Mouse (Mus musculus) adipocyte (in vitro differentiated cells): ENCODE measurements around the gene Git1.
A peak's percentile ranks its signal among the peaks of the same experiment; 100 is the strongest.
"Not testable (repeated sequence)": the region's sequence is repeated elsewhere in the genome, so short reads cannot be mapped to it uniquely, and the experiment has no call there.

Source experiments
- DNase-seq: peaks from one replicate; pipeline ENCODE4 v3.0.0-alpha.2; 2016; ENCODE audit warnings: low spot score

Gene Git1

DNA sequence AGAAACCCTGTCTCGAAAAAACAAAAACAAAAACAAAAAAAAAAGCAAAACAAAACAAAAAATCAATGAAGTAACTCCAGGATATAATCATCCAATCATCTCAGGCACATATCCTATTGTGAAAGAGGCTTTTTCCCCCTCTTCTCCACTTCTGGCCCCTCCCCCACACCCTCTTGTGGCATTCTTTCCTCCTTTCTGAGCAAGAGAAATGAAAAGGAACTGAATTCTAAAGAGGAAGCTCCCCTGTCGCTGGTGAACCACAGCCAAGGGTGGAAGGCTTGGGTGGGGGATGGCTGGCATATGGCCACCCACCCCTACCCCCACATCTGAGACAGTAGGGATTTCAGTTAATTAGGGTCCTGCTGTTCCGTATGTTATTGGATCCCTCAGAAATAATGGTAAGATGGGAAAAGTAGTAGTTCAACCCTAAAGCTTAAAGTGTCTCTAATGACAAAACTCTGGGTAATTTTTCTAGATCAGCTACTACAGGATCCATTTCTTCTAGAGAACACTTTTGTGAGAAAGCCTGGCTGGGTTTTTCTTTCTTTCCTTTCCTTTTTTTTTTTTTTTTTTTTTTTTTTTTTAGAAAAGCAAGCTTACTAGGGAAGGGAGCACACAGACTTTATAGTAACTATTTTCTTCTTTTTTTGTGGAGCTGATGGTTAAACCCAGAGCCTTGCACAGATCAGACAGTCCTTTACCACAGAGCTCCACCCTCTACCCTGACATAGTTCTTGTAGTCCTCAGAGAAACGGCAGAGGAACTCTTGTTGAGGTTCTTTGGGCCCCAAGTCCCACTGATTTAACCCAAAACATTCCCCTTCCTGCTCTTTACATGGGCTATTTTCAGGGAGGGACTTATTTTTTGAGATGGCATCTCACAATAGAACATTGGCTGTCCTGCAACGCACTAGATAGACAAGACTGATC lies 27.5 kb downstream of the Git1 start:
- peak; percentile 41 for DNase-seq

DNA sequence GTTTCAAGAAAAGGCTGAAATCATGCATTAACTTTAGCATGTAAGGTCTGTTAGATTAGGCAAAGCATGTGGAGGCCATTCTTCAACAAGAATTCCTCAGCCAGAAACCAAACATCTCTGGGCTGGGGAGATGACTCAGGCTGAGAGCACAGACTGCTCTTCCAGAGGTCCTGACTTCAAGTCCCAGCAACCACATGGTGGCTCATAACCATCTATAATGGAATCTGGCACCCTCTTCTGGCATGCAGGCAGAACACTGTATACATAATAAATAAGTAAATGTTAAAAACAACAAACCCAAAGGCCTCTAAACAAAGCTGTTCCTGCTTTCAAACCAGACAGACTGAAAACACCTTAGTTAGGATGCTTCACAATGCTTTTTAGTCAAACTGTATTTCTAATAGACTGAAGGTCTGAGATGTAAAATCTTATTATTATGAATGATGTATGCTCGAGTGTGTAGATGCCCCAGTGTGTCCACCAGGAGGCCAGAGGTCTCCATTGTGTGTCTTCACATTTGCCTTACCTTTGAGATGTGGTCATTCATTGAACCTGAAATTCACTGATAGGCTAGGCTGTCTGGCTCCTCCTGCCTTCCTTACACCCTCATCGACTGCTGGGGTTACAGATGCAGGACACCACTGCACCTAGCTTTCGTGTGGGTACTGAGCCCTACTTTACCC lies 32.6 kb downstream of the Git1 start:
- DNase-seq: no peak

GRCm38 (mm10) chr11:77528420-77528819 lies 35.1 kb downstream of the Git1 start:
- not testable (repeated sequence) for DNase-seq

DNA sequence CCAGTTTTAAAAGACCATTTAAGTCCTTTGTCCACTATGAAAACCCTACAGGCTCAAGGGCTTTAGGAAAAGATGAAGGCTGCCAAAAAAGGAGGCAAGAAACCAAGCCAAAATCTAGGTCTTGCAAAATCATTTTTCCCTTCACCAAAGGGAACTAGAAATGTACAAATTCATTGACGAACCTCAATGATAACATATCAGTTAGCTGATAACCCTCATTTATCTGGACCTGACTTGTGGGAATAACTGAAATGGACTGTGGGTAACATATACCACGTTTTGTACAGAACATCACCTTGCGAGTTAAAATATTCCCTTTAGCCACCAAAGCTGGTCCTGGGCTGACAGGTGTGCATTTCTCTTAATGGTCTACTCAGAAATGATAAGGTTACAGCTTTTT lies 36.3 kb downstream of the Git1 start:
- DNase-seq: peak; percentile 34

GRCm38 (mm10) chr11:77530862-77531261 lies 37.5 kb downstream of the Git1 start:
- no peak for DNase-seq

DNA sequence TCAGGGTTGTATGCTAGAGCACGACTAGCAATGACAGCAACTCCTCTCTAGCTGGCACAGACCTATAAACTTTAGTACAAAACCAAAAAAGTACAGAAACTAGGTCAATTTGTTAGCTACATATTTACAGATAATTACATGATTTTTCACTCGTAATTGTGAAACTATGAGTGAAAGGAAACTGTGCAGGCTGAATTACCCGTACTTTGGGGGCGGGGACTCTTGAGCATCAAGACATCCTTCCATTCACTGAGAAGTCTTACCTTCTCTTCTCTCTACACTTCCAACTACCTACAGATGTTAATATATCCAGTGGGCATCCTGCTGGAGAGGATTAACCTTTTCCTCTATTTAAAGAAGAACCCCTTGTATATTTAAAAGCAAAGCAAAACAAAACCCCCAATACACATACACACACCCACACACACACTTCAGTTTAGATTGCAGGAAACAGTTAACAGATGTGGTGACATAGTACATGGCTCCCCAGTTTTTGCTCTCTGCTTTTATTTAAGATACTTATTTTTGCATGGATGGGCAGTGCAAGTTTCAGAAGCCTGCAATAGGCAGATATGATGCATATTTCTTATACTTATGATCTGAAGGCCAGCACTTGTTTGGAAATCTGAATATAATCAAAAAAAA lies 39.0 kb downstream of the Git1 start:
- DNase-seq: no peak

DNA sequence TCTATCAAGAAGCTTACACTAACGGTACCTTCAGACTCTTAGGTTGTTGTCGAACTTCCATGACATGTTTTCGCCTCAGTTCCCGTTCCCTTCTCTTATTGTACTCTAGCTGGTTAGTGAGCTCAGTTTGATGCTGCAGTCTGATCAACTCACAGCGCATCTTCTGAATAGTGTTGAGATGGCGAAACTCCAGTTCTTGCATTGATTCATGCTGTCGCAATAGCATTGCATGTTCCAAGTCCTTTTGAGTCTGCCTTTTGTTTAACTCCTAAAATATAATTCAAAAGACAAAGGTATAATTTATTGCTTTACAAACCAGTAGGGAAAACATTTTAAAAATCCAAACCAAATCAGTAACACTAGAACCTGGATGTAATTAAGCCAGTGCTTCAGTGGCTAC lies 51.9 kb downstream of the Git1 start:
- peak; percentile 35 for DNase-seq
